Mouse (Mus musculus) myocyte (in vitro differentiated cells): ENCODE data around the gene Prrt1. TPM values are rescaled to one million over a fixed set of nuclear protein-coding genes. Genes with fewer than 3 reads are reported as not detected.

Source experiments
- H3K27me3 ChIP-seq: one replicate; pipeline ENCODE4 v1.6.1; 2011; ENCODE audit not compliant: control insufficient read depth, insufficient read depth, insufficient read length
- H3K36me3 ChIP-seq: one replicate; pipeline ENCODE4 v1.6.1; 2011; ENCODE audit not compliant: control insufficient read depth, insufficient read depth
- H3K4me2 ChIP-seq: one replicate; pipeline ENCODE4 v1.6.1; 2011; ENCODE audit warnings: low read depth, control low read depth
- H3K4me3 ChIP-seq: one replicate; pipeline ENCODE4 v1.5.1; 2011; ENCODE audit warnings: mild to moderate bottlenecking, control low read depth, moderate library complexity
- H3K79me2 ChIP-seq: one replicate; pipeline ENCODE4 v1.6.1; 2011; ENCODE audit not compliant: control insufficient read depth, insufficient read depth
- H3ac ChIP-seq: one replicate; pipeline ENCODE4 v1.6.1; 2011; ENCODE audit not compliant: control insufficient read depth, insufficient read length
- CEBPB ChIP-seq: IDR thresholded peaks from 2 replicates; pipeline ENCODE4 v1.6.1; 2011; ENCODE audit warnings: mild to moderate bottlenecking, moderate library complexity; ENCODE audit not compliant: poor library complexity, insufficient read depth, severe bottlenecking
- E2F4 ChIP-seq: IDR thresholded peaks from one replicate; pipeline ENCODE4 v1.6.1; 2011; ENCODE audit warnings: mild to moderate bottlenecking, control low read depth, moderate library complexity; ENCODE audit not compliant: insufficient read depth
- MAX ChIP-seq: IDR thresholded peaks from one replicate; pipeline ENCODE4 v1.6.1; 2011; ENCODE audit warnings: low read depth, mild to moderate bottlenecking, control low read depth
- MYOD1 ChIP-seq, 3 experiments: IDR thresholded peaks; one replicate each; pipeline ENCODE4 v1.6.1; 2011; ENCODE audit warnings: control low read depth in 2 of 3, low read depth in 2 of 3, mild to moderate bottlenecking in 2 of 3, moderate library complexity in 1 of 3; ENCODE audit not compliant: insufficient read length in 2 of 3, control insufficient read depth in 1 of 3
- MYOG ChIP-seq, 3 experiments: IDR thresholded peaks; one replicate each; pipeline ENCODE4 v1.6.1; 2011; ENCODE audit warnings: control low read depth in 2 of 3, low read depth in 2 of 3, mild to moderate bottlenecking in 2 of 3; ENCODE audit not compliant: insufficient read length in 2 of 3, control insufficient read depth in 1 of 3, insufficient read depth in 1 of 3
- POLR2A ChIP-seq: IDR thresholded peaks from one replicate; pipeline ENCODE4 v1.6.1; 2011; ENCODE audit warnings: low read depth, mild to moderate bottlenecking, control low read depth, moderate library complexity; ENCODE audit not compliant: insufficient read length
- POLR2AphosphoS2 ChIP-seq: IDR thresholded peaks from one replicate; pipeline ENCODE4 v1.6.1; 2011; ENCODE audit warnings: low read depth, control low read depth; ENCODE audit not compliant: insufficient read length
- REST ChIP-seq: IDR thresholded peaks from one replicate; pipeline ENCODE4 v1.6.1; 2011; ENCODE audit warnings: mild to moderate bottlenecking, control low read depth, moderate library complexity; ENCODE audit not compliant: insufficient read depth, insufficient read length
- SRF ChIP-seq: IDR thresholded peaks from one replicate; pipeline ENCODE4 v1.6.1; 2011; ENCODE audit warnings: low read depth; ENCODE audit not compliant: control insufficient read depth, insufficient read length
- TCF12 ChIP-seq: IDR thresholded peaks from one replicate; pipeline ENCODE4 v1.6.1; 2011; ENCODE audit warnings: mild to moderate bottlenecking, control low read depth; ENCODE audit not compliant: poor library complexity, insufficient read depth, severe bottlenecking
- TCF3 ChIP-seq: IDR thresholded peaks from one replicate; pipeline ENCODE4 v1.6.1; 2011; ENCODE audit warnings: low read depth, control low read depth; ENCODE audit not compliant: insufficient read length
- USF1 ChIP-seq: IDR thresholded peaks from one replicate; pipeline ENCODE4 v1.6.1; 2011; ENCODE audit warnings: low read depth, mild to moderate bottlenecking, control low read depth, moderate library complexity
- polyA plus RNA-seq: library from polyadenylated mRNA; unstranded; fragments of >200 nt; fragmentation: generic; extraction: Trizol; gene quantifications from one replicate; pipeline ENCODE4 v1.2.1, GENCODE M21; 2012; ENCODE audit warnings: missing spikeins

The Prrt1 gene
- polyA plus RNA-seq, 1 experiment = not detected

GRCm38 (mm10) chr17:34585877-34586771 lies 43.2 kb upstream of the Prrt1 start:
- Histone ChIP-seq H3ac (peak overlapping the region; percentile 46), H3K4me3 (peak overlapping the region; percentile 46), H3K4me2 (peak overlapping the region; percentile 100), H3K36me3 (no peaks in the 10 kb centered on the region), H3K79me2 (no peaks in the 10 kb centered on the region), H3K27me3 (peaks cover 3% of the 10 kb centered on the region)
- TF ChIP-seq MAX (no peak), TCF12 (no peak), POLR2AphosphoS2 (no peak), SRF (no peak)

- Histone ChIP-seq H3K36me3 (no peaks in the 10 kb centered on the region), H3K4me3 (peak overlapping the region; percentile 46), H3ac (peak overlapping the region; percentile 46), H3K27me3 (no peaks in the 10 kb centered on the region), H3K79me2 (no peaks in the 10 kb centered on the region), H3K4me2 (peak overlapping the region; percentile 100)
- TF ChIP-seq MAX (no peak), TCF12 (no peak), POLR2AphosphoS2 (peak; percentile 40), MYOG (IDR thresholded peaks at IDR 0.05; ENCODE audit: control insufficient read depth in 1 of 3, insufficient read depth in 1 of 3, insufficient read length in 2 of 3, low read depth in 2 of 3) (no peak)
Measured at GRCm38 (mm10) chr17:34586796-34587422, 42.4 kb upstream of the Prrt1 start.

- Histone ChIP-seq H3K4me3 (peak overlapping the region; percentile 46), H3K27me3 (no peaks in the 10 kb centered on the region), H3K79me2 (no peaks in the 10 kb centered on the region), H3K36me3 (no peaks in the 10 kb centered on the region), H3ac (peak overlapping the region; percentile 46), H3K4me2 (peak overlapping the region; percentile 100)
- TF ChIP-seq E2F4 (no peak), MAX (no peak), REST (no peak), USF1 (no peak), POLR2AphosphoS2 (peak; percentile 99), TCF12 (no peak), TCF3 (no peak), SRF (peak; percentile 34), MYOG (IDR thresholded peaks at IDR 0.05; ENCODE audit: control insufficient read depth in 1 of 3, insufficient read depth in 1 of 3, insufficient read length in 2 of 3, low read depth in 2 of 3) (peak in 2 of 3 experiments; percentile 6 to 24), CEBPB (no peak), MYOD1 (IDR thresholded peaks at IDR 0.05; ENCODE audit: control insufficient read depth in 1 of 3, insufficient read length in 2 of 3, low read depth in 2 of 3) (peak in 1 of 3 experiments; percentile 3), POLR2A (peak; percentile 97)
Measured at GRCm38 (mm10) chr17:34587423-34587811, 41.9 kb upstream of the Prrt1 start.

GRCm38 (mm10) chr17:34587814-34588213 lies 41.5 kb upstream of the Prrt1 start:
- no peaks in the 10 kb centered on the region for H3K27me3 ChIP-seq
- H3ac ChIP-seq = peak overlapping the region; percentile 46
- no peaks in the 10 kb centered on the region for H3K79me2 ChIP-seq
- H3K4me3 ChIP-seq = peak overlapping the region; percentile 46
- no peaks in the 10 kb centered on the region for H3K36me3 ChIP-seq
- TF ChIP-seq E2F4 (no peak), MAX (no peak), POLR2A (no peak), TCF12 (no peak), MYOD1 (IDR thresholded peaks at IDR 0.05; ENCODE audit: control insufficient read depth in 1 of 3, insufficient read length in 2 of 3, low read depth in 2 of 3) (no peak), SRF (no peak), MYOG (IDR thresholded peaks at IDR 0.05; ENCODE audit: control insufficient read depth in 1 of 3, insufficient read depth in 1 of 3, insufficient read length in 2 of 3, low read depth in 2 of 3) (no peak), POLR2AphosphoS2 (no peak), CEBPB (no peak), USF1 (no peak), REST (no peak), TCF3 (no peak)
- H3K4me2 ChIP-seq = peak overlapping the region; percentile 92

GRCm38 (mm10) chr17:34588767-34589166 lies 40.6 kb upstream of the Prrt1 start:
- H3ac ChIP-seq = no peak overlapping the region
- TF ChIP-seq E2F4 = no peak
- TF ChIP-seq POLR2AphosphoS2 = peak; percentile 24
- no peaks in the 10 kb centered on the region for H3K36me3 ChIP-seq
- no peak overlapping the region for H3K4me3 ChIP-seq
- H3K79me2 ChIP-seq = no peaks in the 10 kb centered on the region
- no peak overlapping the region for H3K4me2 ChIP-seq
- H3K27me3 ChIP-seq = no peaks in the 10 kb centered on the region
